Mouse (Mus musculus) MEL (cell line): ENCODE measurements around the gene Tlr4. TPM values are rescaled to one million over a fixed set of nuclear protein-coding genes. Genes with fewer than 3 reads are reported as not detected.

ENCODE experiments used
- DNase-seq: peaks from one replicate; pipeline ENCODE4 v3.0.0; 2011; ENCODE audit warnings: low read depth, low spot score
- H3K27ac ChIP-seq: 2 replicates; pipeline ENCODE4 v1.5.1; 2012; ENCODE audit warnings: low read depth, mild to moderate bottlenecking, control low read depth, low read length, moderate library complexity; ENCODE audit not compliant: control insufficient read depth
- H3K27me3 ChIP-seq, 2 experiments: fragments of 150-350 bp in 1 of 2; sonication (generic) in 1 of 2; 2 replicates each; pipeline ENCODE4 v1.6.1; 2012; ENCODE audit warnings: low read length in 2 of 2, mild to moderate bottlenecking in 2 of 2, improper control_type of control experiment in 1 of 2, moderate library complexity in 1 of 2; ENCODE audit not compliant: insufficient read depth in 2 of 2, control insufficient read depth in 1 of 2
- H3K36me3 ChIP-seq, 2 experiments: 2 replicates each; pipeline ENCODE4 v1.6.1; 2012 to 2014; ENCODE audit warnings: low read length in 2 of 2, improper control_type of control experiment in 1 of 2, inconsistent platforms in 1 of 2, mild to moderate bottlenecking in 1 of 2; ENCODE audit not compliant: insufficient read depth in 2 of 2, control insufficient read depth in 1 of 2
- H3K4me1 ChIP-seq, 2 experiments: fragments of 150-350 bp in 1 of 2; sonication (generic) in 1 of 2; 2 replicates each; pipeline ENCODE4 v1.6.1; 2012; ENCODE audit warnings: low read length in 2 of 2, improper control_type of control experiment in 1 of 2, mild to moderate bottlenecking in 1 of 2; ENCODE audit not compliant: insufficient read depth in 2 of 2, control insufficient read depth in 1 of 2
- H3K4me3 ChIP-seq, 2 experiments: fragments of 150-350 bp in 1 of 2; sonication (generic) in 1 of 2; 2 replicates each; pipeline ENCODE4 v1.5.1; 2012; ENCODE audit warnings: low read depth in 2 of 2, low read length in 2 of 2, mild to moderate bottlenecking in 2 of 2, moderate library complexity in 2 of 2, control low read depth in 1 of 2, improper control_type of control experiment in 1 of 2; ENCODE audit not compliant: control insufficient read depth in 1 of 2, insufficient read depth in 1 of 2
- H3K79me2 ChIP-seq: 2 replicates; pipeline ENCODE4 v1.6.1; 2012; ENCODE audit warnings: mild to moderate bottlenecking, low read length, moderate library complexity; ENCODE audit not compliant: control insufficient read depth, poor library complexity, insufficient read depth
- H3K9ac ChIP-seq: 2 replicates; pipeline ENCODE4 v1.6.1; 2012; ENCODE audit warnings: low read depth, mild to moderate bottlenecking, control low read depth, low read length, moderate library complexity; ENCODE audit not compliant: control insufficient read depth, poor library complexity, severe bottlenecking
- H3K9me3 ChIP-seq: fragments of 150-350 bp; sonication (generic); replicated peaks from 2 replicates; pipeline ENCODE4 v1.6.1; 2012; ENCODE audit warnings: mild to moderate bottlenecking, low read length, improper control_type of control experiment, moderate library complexity; ENCODE audit not compliant: insufficient read depth
- CHD1 ChIP-seq: IDR thresholded peaks from 2 replicates; pipeline ENCODE4 v1.6.1; 2012; ENCODE audit warnings: low read depth, mild to moderate bottlenecking, inconsistent platforms, low read length, improper control_type of control experiment
- CHD2 ChIP-seq: IDR thresholded peaks from 2 replicates; pipeline ENCODE4 v1.6.1; 2011; ENCODE audit warnings: low read length, improper control_type of control experiment
- CTCF ChIP-seq, 3 experiments: IDR thresholded peaks in 2 of 3; conservative IDR thresholded peaks in 1 of 3; 2 replicates each; pipeline ENCODE4 v1.5.1; 2011 to 2012; ENCODE audit warnings: low read length in 3 of 3, low read depth in 2 of 3, mild to moderate bottlenecking in 2 of 3, improper control_type of control experiment in 1 of 3, inconsistent platforms in 1 of 3, mixed read lengths in 1 of 3, moderate library complexity in 1 of 3; ENCODE audit not compliant: control insufficient read depth in 1 of 3, insufficient read depth in 1 of 3, poor library complexity in 1 of 3, severe bottlenecking in 1 of 3
- E2F4 ChIP-seq: IDR thresholded peaks from 2 replicates; pipeline ENCODE4 v1.6.1; 2011; ENCODE audit warnings: low read depth, low read length, improper control_type of control experiment, borderline replicate concordance
- ELF1 ChIP-seq: IDR thresholded peaks from 2 replicates; pipeline ENCODE4 v1.6.1; 2014; ENCODE audit warnings: low read depth, mild to moderate bottlenecking, inconsistent platforms, low read length, improper control_type of control experiment, moderate library complexity
- ETS1 ChIP-seq: IDR thresholded peaks from 2 replicates; pipeline ENCODE4 v1.6.1; 2012; ENCODE audit warnings: low read depth, mild to moderate bottlenecking, inconsistent platforms, low read length, improper control_type of control experiment, moderate library complexity
- GATA1 ChIP-seq: IDR thresholded peaks from 2 replicates; pipeline ENCODE4 v1.6.1; 2011; ENCODE audit warnings: low read depth, low read length, improper control_type of control experiment
- HCFC1 ChIP-seq: IDR thresholded peaks from 2 replicates; pipeline ENCODE4 v1.6.1; 2012; ENCODE audit warnings: low read depth, mild to moderate bottlenecking, inconsistent platforms, low read length, improper control_type of control experiment, moderate library complexity
- JUND ChIP-seq: IDR thresholded peaks from 2 replicates; pipeline ENCODE4 v1.6.1; 2011; ENCODE audit warnings: low read depth, mild to moderate bottlenecking, improper control_type of control experiment, low read length
- MAFK ChIP-seq: IDR thresholded peaks from 2 replicates; pipeline ENCODE4 v1.6.1; 2011; ENCODE audit warnings: low read depth, mild to moderate bottlenecking, low read length, improper control_type of control experiment, borderline replicate concordance
- MAZ ChIP-seq: IDR thresholded peaks from 2 replicates; pipeline ENCODE4 v1.6.1; 2012; ENCODE audit warnings: low read depth, mild to moderate bottlenecking, inconsistent platforms, low read length, improper control_type of control experiment
- MEF2A ChIP-seq: IDR thresholded peaks from 2 replicates; pipeline ENCODE4 v1.6.1; 2014; ENCODE audit warnings: low read depth, mild to moderate bottlenecking, inconsistent platforms, low read length, improper control_type of control experiment; ENCODE audit not compliant: poor library complexity, insufficient replicate concordance, severe bottlenecking; ENCODE audit errors: extremely low read depth
- MYC ChIP-seq: IDR thresholded peaks from 2 replicates; pipeline ENCODE4 v1.6.1; 2011; ENCODE audit warnings: low read depth, mild to moderate bottlenecking, low read length, improper control_type of control experiment, moderate library complexity
- NRF1 ChIP-seq: IDR thresholded peaks from 2 replicates; pipeline ENCODE4 v1.6.1; 2014; ENCODE audit warnings: low read depth, mild to moderate bottlenecking, inconsistent platforms, low read length, improper control_type of control experiment, moderate library complexity; ENCODE audit not compliant: poor library complexity, insufficient read depth, severe bottlenecking
- POLR2A ChIP-seq, 2 experiments: IDR thresholded peaks; 2 replicates each; pipeline ENCODE4 v1.6.1; 2011 to 2012; ENCODE audit warnings: low read length in 2 of 2, mild to moderate bottlenecking in 2 of 2, control low read depth in 1 of 2, improper control_type of control experiment in 1 of 2, low read depth in 1 of 2, moderate library complexity in 1 of 2; ENCODE audit not compliant: control insufficient read depth in 1 of 2, insufficient read depth in 1 of 2, poor library complexity in 1 of 2
- POLR2AphosphoS5 ChIP-seq: IDR thresholded peaks from 2 replicates; pipeline ENCODE4 v1.6.1; 2012; ENCODE audit warnings: low read depth, borderline replicate concordance, mild to moderate bottlenecking, inconsistent platforms, low read length, moderate library complexity, mixed read lengths
- RCOR1 ChIP-seq: IDR thresholded peaks from 2 replicates; pipeline ENCODE4 v1.6.1; 2012; ENCODE audit warnings: low read depth, mild to moderate bottlenecking, inconsistent platforms, low read length, improper control_type of control experiment
- SMC3 ChIP-seq: IDR thresholded peaks from 2 replicates; pipeline ENCODE4 v1.6.1; 2011; ENCODE audit warnings: low read depth, low read length, improper control_type of control experiment
- TCF12 ChIP-seq: IDR thresholded peaks from 2 replicates; pipeline ENCODE4 v1.6.1; 2014; ENCODE audit warnings: low read depth, mild to moderate bottlenecking, inconsistent platforms, low read length, improper control_type of control experiment, moderate library complexity
- UBTF ChIP-seq: IDR thresholded peaks from 2 replicates; pipeline ENCODE4 v1.6.1; 2012; ENCODE audit warnings: low read depth, mild to moderate bottlenecking, inconsistent platforms, low read length, improper control_type of control experiment, moderate library complexity, borderline replicate concordance; ENCODE audit not compliant: insufficient read depth
- USF1 ChIP-seq: IDR thresholded peaks from 2 replicates; pipeline ENCODE4 v1.6.1; 2014; ENCODE audit warnings: low read depth, mild to moderate bottlenecking, inconsistent platforms, low read length, improper control_type of control experiment, moderate library complexity
- USF2 ChIP-seq, 2 experiments: IDR thresholded peaks; 2 replicates each; pipeline ENCODE4 v1.6.1; 2011 to 2012; ENCODE audit warnings: improper control_type of control experiment in 2 of 2, low read length in 2 of 2, borderline replicate concordance in 1 of 2, inconsistent platforms in 1 of 2, low read depth in 1 of 2, mild to moderate bottlenecking in 1 of 2; ENCODE audit not compliant: insufficient read depth in 1 of 2
- ZMIZ1 ChIP-seq: IDR thresholded peaks from 2 replicates; pipeline ENCODE4 v1.6.1; 2012; ENCODE audit warnings: low read depth, mild to moderate bottlenecking, inconsistent platforms, low read length, improper control_type of control experiment, moderate library complexity
- ZNF384 ChIP-seq: IDR thresholded peaks from 2 replicates; pipeline ENCODE4 v1.6.1; 2012; ENCODE audit warnings: low read depth, mild to moderate bottlenecking, inconsistent platforms, low read length, improper control_type of control experiment
- polyA plus RNA-seq, 2 experiments: library from polyadenylated mRNA; stranded (reverse) in 1 of 2; unstranded in 1 of 2; fragments of >175 nt in 1 of 2; fragments of >200 nt in 1 of 2; gene quantifications; 2 replicates each; pipeline versions ENCODE4 v1.2.1 to v1.2.4; 2012; ENCODE audit warnings: low replicate concordance in 2 of 2, low read depth in 1 of 2; ENCODE audit not compliant: insufficient read length in 2 of 2, insufficient read depth in 1 of 2, missing spikeins in 1 of 2
- total RNA-seq: library from RNA; depleted of rRNA; stranded (reverse); fragments of 300-350 nt; gene quantifications from 2 replicates; pipeline ENCODE4 v1.2.3, GENCODE M21; 2012

Tlr4 gene
- total and polyA plus RNA-seq, 3 experiments: not detected

GRCm38 (mm10) chr4:66869919-66870318 lies 42.5 kb downstream of the Tlr4 start:
- Histone ChIP-seq H3K9ac (no peak overlapping the region), H3K4me3 (no peak overlapping the region), H3K4me1 (no peaks in the 10 kb centered on the region), H3K36me3 (no peaks in the 10 kb centered on the region), H3K9me3 (no peaks in the 10 kb centered on the region), H3K27me3 (no peaks in the 10 kb centered on the region), H3K27ac (no peak overlapping the region), H3K79me2 (no peaks in the 10 kb centered on the region)
- no peak for DNase-seq
- TF ChIP-seq USF2 (IDR thresholded peaks at IDR 0.05; ENCODE audit: borderline replicate concordance in 1 of 2, insufficient read depth in 1 of 2, low read depth in 1 of 2, low read length in 2 of 2) (no peak), POLR2AphosphoS5 (no peak), MYC (no peak), ETS1 (no peak), ZNF384 (no peak), MEF2A (no peak), CHD1 (no peak), ZMIZ1 (no peak), GATA1 (no peak), CHD2 (no peak), NRF1 (no peak), TCF12 (no peak), MAZ (no peak), SMC3 (no peak), UBTF (no peak), USF1 (no peak), JUND (no peak), CTCF (IDR thresholded peaks at IDR 0.05 in 2 of 3, conservative IDR thresholded peaks at IDR 0.05 in 1 of 3; ENCODE audit: control insufficient read depth in 1 of 3, insufficient read depth in 1 of 3, low read depth in 2 of 3, low read length in 3 of 3, poor library complexity in 1 of 3, severe bottlenecking in 1 of 3) (no peak), HCFC1 (no peak)

DNA sequence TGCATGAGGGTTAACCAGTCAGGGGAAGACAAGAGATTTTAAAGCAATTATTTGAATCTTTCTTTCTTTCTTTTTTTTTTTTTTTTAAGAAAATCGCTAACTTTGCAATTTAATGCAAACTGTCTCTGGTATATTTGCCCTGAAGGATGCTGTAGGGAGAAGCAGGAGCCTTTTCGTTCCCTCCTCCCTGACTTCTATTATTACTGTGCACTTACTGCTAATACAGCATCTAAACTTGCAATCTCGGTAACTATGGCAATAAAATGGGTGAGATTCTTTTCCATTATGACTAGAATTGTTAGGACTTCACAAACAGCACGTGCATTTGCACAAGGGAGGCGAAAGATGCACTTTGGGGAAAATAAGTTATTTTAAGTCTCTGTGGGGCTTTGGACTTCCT lies 44.6 kb downstream of the Tlr4 start:
- TF ChIP-seq MEF2A (no peak), TCF12 (no peak), ZNF384 (no peak), POLR2A (IDR thresholded peaks at IDR 0.05; ENCODE audit: control insufficient read depth in 1 of 2, insufficient read depth in 1 of 2, low read depth in 1 of 2, low read length in 2 of 2, poor library complexity in 1 of 2) (no peak), GATA1 (no peak), E2F4 (no peak), RCOR1 (no peak), ELF1 (no peak), CHD1 (no peak), MAFK (no peak)
- no peaks in the 10 kb centered on the region for H3K36me3 ChIP-seq
- DNase-seq: no peak
- H3K4me3 ChIP-seq: no peak overlapping the region
- H3K27me3 ChIP-seq: no peaks in the 10 kb centered on the region
- H3K9ac ChIP-seq: no peak overlapping the region
- H3K79me2 ChIP-seq: no peaks in the 10 kb centered on the region
- no peaks in the 10 kb centered on the region for H3K4me1 ChIP-seq
- H3K9me3 ChIP-seq: no peaks in the 10 kb centered on the region
- no peak overlapping the region for H3K27ac ChIP-seq
